In the genomic region with DNA sequence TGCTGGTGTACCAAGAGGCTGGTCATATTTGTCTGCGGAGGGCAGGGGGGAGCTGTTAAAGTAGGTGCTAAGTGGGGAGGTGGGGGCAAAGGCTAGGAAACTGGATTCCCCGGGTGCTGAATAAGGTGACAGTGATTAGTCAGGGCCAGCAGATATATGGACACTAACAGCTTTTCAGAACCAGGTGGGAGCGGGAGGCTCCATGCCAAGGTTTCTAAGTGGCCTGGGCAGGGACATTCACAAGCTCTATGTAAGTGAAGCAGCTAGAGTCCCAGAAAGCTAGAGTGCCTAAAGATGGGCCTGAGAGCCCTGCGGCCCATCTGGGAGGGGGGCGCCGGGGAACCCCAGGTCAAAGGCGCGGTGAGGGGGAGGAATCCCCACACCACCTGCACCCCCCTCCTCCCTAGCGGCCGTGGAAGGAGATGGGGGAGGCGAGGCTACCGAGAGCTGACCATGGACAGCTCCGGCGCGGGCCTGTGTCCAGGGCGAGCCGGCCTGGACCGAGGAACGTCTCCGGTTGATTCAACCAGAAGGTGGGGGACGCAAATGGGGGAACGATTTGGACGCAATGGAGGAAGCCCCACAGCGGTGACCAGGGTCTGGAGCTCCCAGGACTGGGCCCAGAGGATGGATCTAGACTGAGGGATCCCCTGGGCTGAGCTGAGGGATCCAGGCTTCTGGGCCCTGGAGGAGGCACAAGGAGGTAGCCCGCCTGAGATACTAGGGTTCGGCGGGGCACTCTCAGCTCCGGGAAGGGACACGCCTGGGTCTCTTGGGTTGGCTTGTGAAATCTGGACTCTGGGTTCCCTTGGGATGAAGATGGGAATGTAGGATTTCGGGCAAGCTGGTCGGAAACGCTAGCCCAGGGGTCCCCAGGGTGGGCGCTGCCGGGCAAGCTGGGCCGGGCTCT, we compare ENCODE assay signal across 8 mouse cellular contexts. TPM values are rescaled to one million over a fixed set of nuclear protein-coding genes. Genes with fewer than 3 reads are reported as not detected.
DNase-seq lines count a peak whose midpoint lies in the region; ATAC-seq and TF ChIP-seq lines count a peak whose summit lies in the region.

No protein-coding gene starts in this region.

- peak overlapping the region; percentile 40 for H3K9ac ChIP-seq in stomach, embryonic 15.5 days

- no peaks in the 10 kb centered on the region for H3K27me3 ChIP-seq in kidney, adult 2 months (replicated peaks; ENCODE audit: control insufficient read depth, insufficient read depth, low read length)
- H3K27me3 ChIP-seq in stomach, embryonic 15.5 days (replicated peaks): peaks cover 51% of the 10 kb centered on the region

- peak; percentile 49 for DNase-seq in lung, adult 2 months
- no peak for DNase-seq in lung, postnatal 25 days (ENCODE audit: low spot score)
- peak; percentile 65 for DNase-seq in cerebellum, adult 8-10 months
- DNase-seq in gastrocnemius, postnatal 10 days: peak; percentile 74
- DNase-seq in kidney, adult 2 months: peak; percentile 52
- peak; percentile 57 for DNase-seq in lung, postnatal 14 days
- no peak for DNase-seq in layer of hippocampus, adult 9-10 months (ENCODE audit: low spot score)

- no peaks in the 10 kb centered on the region for H3K9me3 ChIP-seq in stomach, embryonic 15.5 days

- TF ChIP-seq CTCF in lung, adult 2 months (IDR thresholded peaks at IDR 0.05; ENCODE audit: insufficient read depth, low read length): no peak
- no peak for TF ChIP-seq CTCF in kidney, adult 2 months (conservative IDR thresholded peaks at IDR 0.05; ENCODE audit: insufficient read depth, insufficient read length, low read depth, low read length)

- H3K27ac ChIP-seq in kidney, adult 2 months (ENCODE audit: insufficient read depth, low read depth, low read length): no peak overlapping the region
- no peak overlapping the region for H3K27ac ChIP-seq in stomach, embryonic 15.5 days

- no peak for TF ChIP-seq POLR2A in lung, adult 2 months (IDR thresholded peaks at IDR 0.05; ENCODE audit: borderline replicate concordance, extremely low read depth, low read depth, low read length)
- no peak for TF ChIP-seq POLR2A in kidney, adult 2 months (IDR thresholded peaks at IDR 0.05; ENCODE audit: low read depth, low read length)

- no peaks in the 10 kb centered on the region; the same call in none of the 2 replicates for H3K4me1 ChIP-seq in lung, adult 2 months (ENCODE audit: control insufficient read depth, insufficient read depth, low read length)
- no peaks in the 10 kb centered on the region; the same call in 1 of the 2 replicates for H3K4me1 ChIP-seq in kidney, adult 2 months (ENCODE audit: control insufficient read depth, insufficient read depth, low read length)
- peaks cover 43% of the 10 kb centered on the region for H3K4me1 ChIP-seq in stomach, embryonic 15.5 days

- no peaks in the 10 kb centered on the region for H3K36me3 ChIP-seq in kidney, adult 2 months (ENCODE audit: control insufficient read depth, insufficient read depth, low read length)
- no peaks in the 10 kb centered on the region for H3K36me3 ChIP-seq in stomach, embryonic 15.5 days

- no peak for ATAC-seq in stomach, embryonic 15.5 days (ENCODE audit: insufficient read depth, low FRiP score, low read depth)

- no peak overlapping the region for H3K4me3 ChIP-seq in lung, adult 2 months (replicated peaks; ENCODE audit: extremely low read depth, low read depth, low read length)
- H3K4me3 ChIP-seq in kidney, adult 2 months (ENCODE audit: insufficient read depth, low read depth, low read length): peak overlapping the region; percentile 40
- H3K4me3 ChIP-seq in stomach, embryonic 15.5 days (replicated peaks): peak overlapping the region; percentile 53

- 6% methylated on average over 35 of the region's 35 CpGs for WGBS in lung, adult 2 months
- WGBS in kidney, adult 2 months: 3% methylated on average over 35 of the region's 35 CpGs
- WGBS in stomach, embryonic 15.5 days: 5% methylated on average over 35 of the region's 35 CpGs

- peak overlapping the region; percentile 94 for H3K4me2 ChIP-seq in stomach, embryonic 15.5 days

RNA-seq across cellular contexts. Expression of a gene that starts 0.8 kb away (rescaled TPM):
- polyA plus RNA-seq in lung, adult 2 months (2012; rRNA removed): 1.2 and 3.7 TPM in 2 replicates
- total RNA-seq in gastrocnemius, postnatal 10 days (2021): under 1 TPM; 0.89 to 0.97 TPM
- polyA plus RNA-seq in kidney, adult 2 months (2012; rRNA removed): 0.50 and 0.64 TPM in 2 replicates
- 4.8 and 5.6 TPM in 2 replicates for polyA plus RNA-seq in stomach, embryonic 15.5 days (2015; fragmentation: Nextera tagmentation; extraction: Ambion mirVana)

RNA-seq across cellular contexts. Expression of a gene that starts 4.4 kb away (rescaled TPM):
- 1.4 and 2.2 TPM in 2 replicates for polyA plus RNA-seq in lung, adult 2 months (2012; rRNA removed)
- total RNA-seq in gastrocnemius, postnatal 10 days (2021): 1 to 10 TPM; 1.9 to 2.0 TPM
- 2.7 and 3.9 TPM in 2 replicates for polyA plus RNA-seq in kidney, adult 2 months (2012; rRNA removed)
- polyA plus RNA-seq in stomach, embryonic 15.5 days (2015; fragmentation: Nextera tagmentation; extraction: Ambion mirVana): 3.5 and 4.0 TPM in 2 replicates

RNA-seq across cellular contexts. Expression of a gene that starts 29.5 kb away (rescaled TPM):
- polyA plus RNA-seq in lung, adult 2 months (2012; rRNA removed): 240 and 319 TPM in 2 replicates
- 100 to 1,000 TPM; 123 to 156 TPM for total RNA-seq in gastrocnemius, postnatal 10 days (2021)
- polyA plus RNA-seq in kidney, adult 2 months (2012; rRNA removed): 137 and 138 TPM in 2 replicates
- 225 and 247 TPM in 2 replicates for polyA plus RNA-seq in stomach, embryonic 15.5 days (2015; fragmentation: Nextera tagmentation; extraction: Ambion mirVana)

RNA-seq across cellular contexts. Expression of a gene that starts 30.9 kb away (rescaled TPM):
- polyA plus RNA-seq in lung, adult 2 months (2012; rRNA removed): 2.4 and 10.0 TPM in 2 replicates
- total RNA-seq in gastrocnemius, postnatal 10 days (2021): 100 to 1,000 TPM; 579 to 609 TPM
- 0.14 and 3.2 TPM in 2 replicates for polyA plus RNA-seq in kidney, adult 2 months (2012; rRNA removed)
- 1.4 and 1.5 TPM in 2 replicates for polyA plus RNA-seq in stomach, embryonic 15.5 days (2015; fragmentation: Nextera tagmentation; extraction: Ambion mirVana)

RNA-seq across cellular contexts. Expression of a gene that starts 32.4 kb away (rescaled TPM):
- polyA plus RNA-seq in lung, adult 2 months (2012; rRNA removed): 41.8 and 44.8 TPM in 2 replicates
- total RNA-seq in gastrocnemius, postnatal 10 days (2021): 10 to 100 TPM; 25.5 to 35.2 TPM
- 17.9 and 18.2 TPM in 2 replicates for polyA plus RNA-seq in kidney, adult 2 months (2012; rRNA removed)
- polyA plus RNA-seq in stomach, embryonic 15.5 days (2015; fragmentation: Nextera tagmentation; extraction: Ambion mirVana): 23.9 and 26.9 TPM in 2 replicates

Comparison
In these comparisons a context has a peak if more than half of its experiments do, and no peak if none do; other contexts are left out.
1. DNase-seq: peak in lung, adult 2 months (single experiment), cerebellum, adult 8-10 months (single experiment), gastrocnemius, postnatal 10 days (single experiment), kidney, adult 2 months (single experiment) and lung, postnatal 14 days (single experiment); none in lung, postnatal 25 days (single experiment) and layer of hippocampus, adult 9-10 months (single experiment).